Mouse (Mus musculus): ENCODE data around the gene Mad1l1.

The Mad1l1 gene

GRCm38 (mm10) chr5:140141336-140141735 is 180.0 kb downstream of the Mad1l1 start:
- CTCF ChIA-PET = interaction anchor here (0.5 to 0.8 kb wide), 2 partner anchors 20 to 191 kb away, joined by 3 to 4 read pairs; no protein-coding TSS in a partner anchor

- CTCF ChIA-PET = no interaction called here
Measured at GRCm38 (mm10) chr5:140140214-140140613, 181.1 kb downstream of the Mad1l1 start.

GRCm38 (mm10) chr5:140135734-140136625 is 185.4 kb downstream of the Mad1l1 start:
- CTCF ChIA-PET = no interaction called here

- CTCF ChIA-PET = no interaction called here
Measured at GRCm38 (mm10) chr5:140134021-140134420, 187.3 kb downstream of the Mad1l1 start.

GRCm38 (mm10) chr5:140128414-140128981 is 192.9 kb downstream of the Mad1l1 start:
- CTCF ChIA-PET = no interaction called here

GRCm38 (mm10) chr5:140127981-140128380 is 193.4 kb downstream of the Mad1l1 start:
- CTCF ChIA-PET = no interaction called here

GRCm38 (mm10) chr5:140124626-140125025 is 196.7 kb downstream of the Mad1l1 start:
- CTCF ChIA-PET = no interaction called here

GRCm38 (mm10) chr5:140123640-140124366 is 197.5 kb downstream of the Mad1l1 start:
- CTCF ChIA-PET = interaction anchor here (0.6 kb wide), 1 partner anchor 672 kb away, joined by 19 read pairs; no protein-coding TSS in a partner anchor

- CTCF ChIA-PET = no interaction called here
Measured at GRCm38 (mm10) chr5:140123194-140123593, 198.2 kb downstream of the Mad1l1 start.

GRCm38 (mm10) chr5:140121966-140122365 is 199.4 kb downstream of the Mad1l1 start:
- CTCF ChIA-PET = no interaction called here

- CTCF ChIA-PET = no interaction called here
Measured at GRCm38 (mm10) chr5:140118921-140119320, 202.4 kb downstream of the Mad1l1 start.

GRCm38 (mm10) chr5:140117968-140118367 is 203.4 kb downstream of the Mad1l1 start:
- CTCF ChIA-PET = no interaction called here

GRCm38 (mm10) chr5:140115434-140116271 is 205.7 kb downstream of the Mad1l1 start:
- CTCF ChIA-PET = interaction anchor here (0.6 kb wide), 1 partner anchor 150 kb away, joined by 3 read pairs; no protein-coding TSS in a partner anchor

GRCm38 (mm10) chr5:140114512-140115060 is 206.8 kb downstream of the Mad1l1 start:
- CTCF ChIA-PET = interaction anchor here (0.6 kb wide), 1 partner anchor 152 kb away, joined by 3 read pairs; no protein-coding TSS in a partner anchor

GRCm38 (mm10) chr5:140113281-140113680 is 208.1 kb downstream of the Mad1l1 start:
- CTCF ChIA-PET = no interaction called here

GRCm38 (mm10) chr5:140110024-140110423 is 211.3 kb downstream of the Mad1l1 start:
- CTCF ChIA-PET = no interaction called here

- CTCF ChIA-PET = no interaction called here
Measured at GRCm38 (mm10) chr5:140107907-140108306, 213.4 kb downstream of the Mad1l1 start.

- CTCF ChIA-PET = no interaction called here
Measured at GRCm38 (mm10) chr5:140106051-140106450, 215.3 kb downstream of the Mad1l1 start.

- CTCF ChIA-PET = no interaction called here
Measured at GRCm38 (mm10) chr5:140104891-140105290, 216.5 kb downstream of the Mad1l1 start.

- CTCF ChIA-PET = no interaction called here
Measured at GRCm38 (mm10) chr5:140102731-140103130, 218.6 kb downstream of the Mad1l1 start.

GRCm38 (mm10) chr5:140101409-140102009 is 219.8 kb downstream of the Mad1l1 start:
- CTCF ChIA-PET = no interaction called here
